Mouse (Mus musculus): ENCODE measurements around the gene Foxe1. TPM values are rescaled to one million over a fixed set of nuclear protein-coding genes. Genes with fewer than 3 reads are reported as not detected.

The Foxe1 gene
- total RNA-seq, 2 experiments from 2014 or later, result not detected

- DNase-seq (ENCODE audit: low spot score in 2 of 2), result no peak
Measured at GRCm38 (mm10) chr4:46395736-46396135, 52.3 kb downstream of the Foxe1 start.

Other genes starting within 250 kb of the Foxe1 start
- 10 to 100 TPM; 48.1 to 52.9 TPM for gene Ncbp1, start 205.0 kb upstream of the Foxe1 start, total RNA-seq (2021)
- gene Tstd2, start 204.9 kb upstream of the Foxe1 start, total RNA-seq (2021), result 10 to 100 TPM; 31.4 to 38.5 TPM
- 10 to 100 TPM; 32.8 to 39.2 TPM for gene Xpa, start 147.3 kb upstream of the Foxe1 start, total RNA-seq (2021)
- 1 to 10 TPM; 7.4 to 7.8 TPM for gene Trmo, start 45.8 kb downstream of the Foxe1 start, total RNA-seq (2021)
- gene Hemgn, start 69.9 kb downstream of the Foxe1 start, total RNA-seq (2021), result 10 to 100 TPM in 1 of 2 experiments, 1 to 10 TPM in 1; 7.3 to 17.9 TPM
- 100 to 1,000 TPM; 185 to 204 TPM for gene Anp32b, start 107.3 kb downstream of the Foxe1 start, total RNA-seq (2021)
- 10 to 100 TPM; 51.0 to 51.3 TPM for gene Nans, start 145.6 kb downstream of the Foxe1 start, total RNA-seq (2021)
- gene Trim14, start 192.5 kb downstream of the Foxe1 start, total RNA-seq (2021), result 1 to 10 TPM; 7.2 to 7.5 TPM

Data from adrenal gland, postnatal 4 days (tissue).